Mouse (Mus musculus) forebrain, embryonic 11.5 days (tissue): ENCODE results near the gene Arl6ip5. TPM values are rescaled to one million over a fixed set of nuclear protein-coding genes. Genes with fewer than 3 reads are reported as not detected.
"Not testable (repeated sequence)": the region's sequence is repeated elsewhere in the genome, so short reads cannot be mapped to it uniquely, and the experiment has no call there.

Source experiments
- ATAC-seq: fragments of 200-750 bp; cut with Nextera tagmentation; replicated peaks from 2 replicates; pipeline ENCODE4 v1.8.0; 2017; ENCODE audit warnings: moderate TSS enrichment; ENCODE audit not compliant: low FRiP score
- DNase-seq: peaks from one replicate; pipeline ENCODE4 v3.0.0-alpha.2; 2017; ENCODE audit warnings: low spot score
- H3K27ac ChIP-seq: fragments of 300-500 bp; sonication (generic); 2 replicates; pipeline ENCODE4 v1.5.1; 2014; ENCODE audit warnings: low read depth, low read length
- H3K27me3 ChIP-seq: fragments of 300-500 bp; sonication (generic); 2 replicates; pipeline ENCODE4 v1.6.1; 2014; ENCODE audit warnings: mild to moderate bottlenecking, low read length, mixed read lengths; ENCODE audit not compliant: control insufficient read depth, insufficient read depth
- H3K36me3 ChIP-seq: fragments of 300-500 bp; sonication (generic); 2 replicates; pipeline ENCODE4 v1.6.1; 2014; ENCODE audit warnings: mild to moderate bottlenecking, low read length, moderate library complexity, mixed read lengths; ENCODE audit not compliant: control insufficient read depth, insufficient read depth
- H3K4me1 ChIP-seq: fragments of 300-500 bp; sonication (generic); replicated peaks from 2 replicates; pipeline ENCODE4 v1.6.1; 2014; ENCODE audit warnings: low read length, mixed read lengths; ENCODE audit not compliant: control insufficient read depth, insufficient read depth
- H3K4me2 ChIP-seq: fragments of 300-500 bp; sonication (generic); 2 replicates; pipeline ENCODE4 v1.6.1; 2014; ENCODE audit warnings: low read depth, mild to moderate bottlenecking, low read length, moderate library complexity, mixed read lengths; ENCODE audit not compliant: severe bottlenecking
- H3K4me3 ChIP-seq: fragments of 300-500 bp; sonication (generic); 2 replicates; pipeline ENCODE4 v1.5.1; 2014; ENCODE audit warnings: low read depth, low read length
- H3K9ac ChIP-seq: fragments of 300-500 bp; sonication (generic); 2 replicates; pipeline ENCODE4 v1.6.1; 2014; ENCODE audit warnings: low read length
- H3K9me3 ChIP-seq: fragments of 300-500 bp; sonication (generic); 2 replicates; pipeline ENCODE4 v1.6.1; 2016; ENCODE audit warnings: low read length, mixed read lengths; ENCODE audit not compliant: control insufficient read depth
- WGBS: fragments of 180-500 bp; shearing (Covaris S2); extraction: QIAGEN DNeasy Blood & Tissue Kit; methylation state at CpG from one replicate; pipeline ENCODE4 v1.1.7; 2014; 5-methylcytosine and 5-hydroxymethylcytosine counted together
- polyA plus RNA-seq: library from polyadenylated mRNA; unstranded; fragments of >200 nt; fragmentation: Nextera tagmentation; extraction: Ambion mirVana; gene quantifications from 2 replicates; pipeline ENCODE4 v1.2.1, GENCODE M21; 2014

The Arl6ip5 gene
- polyA plus RNA-seq, 1 experiment from 2014 or later = 36.4 TPM

DNA sequence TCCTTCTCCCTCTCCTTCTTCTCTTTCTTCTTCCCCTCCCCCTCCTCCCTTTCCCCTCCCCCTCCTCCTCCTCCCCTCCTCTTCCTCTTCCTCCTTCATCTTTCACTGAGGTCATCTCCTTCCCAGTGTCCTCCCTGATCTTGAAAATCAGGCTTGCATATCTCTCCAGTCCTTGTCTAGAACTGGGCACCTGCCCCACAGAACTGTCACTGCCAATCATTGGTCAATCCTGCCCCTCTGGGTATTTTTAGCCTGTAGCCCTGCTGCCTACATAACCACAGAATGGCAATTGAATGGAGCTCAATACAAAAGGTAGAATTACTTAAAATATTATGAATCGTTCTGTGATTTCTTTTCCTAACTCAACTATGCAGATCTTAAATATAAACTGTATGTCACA lies 48.0 kb downstream of the Arl6ip5 start:
- WGBS = 81% methylated on average over 1 of the region's 1 CpGs
- DNase-seq = no peak
- Histone ChIP-seq H3K27ac (no peak overlapping the region), H3K9me3 (no peaks in the 10 kb centered on the region), H3K4me3 (no peak overlapping the region), H3K27me3 (no peaks in the 10 kb centered on the region), H3K4me1 (no peaks in the 10 kb centered on the region), H3K4me2 (no peak overlapping the region), H3K9ac (no peak overlapping the region), H3K36me3 (no peaks in the 10 kb centered on the region)
- ATAC-seq = no peak

GRCm38 (mm10) chr6:97259926-97260325 lies 49.4 kb downstream of the Arl6ip5 start:
- not testable (repeated sequence) for H3K27me3 ChIP-seq, H3K4me3 ChIP-seq, H3K4me1 ChIP-seq, H3K9ac ChIP-seq, H3K27ac ChIP-seq, ATAC-seq, H3K9me3 ChIP-seq, H3K4me2 ChIP-seq, DNase-seq, H3K36me3 ChIP-seq
- WGBS = 84% methylated on average over 2 of the region's 2 CpGs

DNA sequence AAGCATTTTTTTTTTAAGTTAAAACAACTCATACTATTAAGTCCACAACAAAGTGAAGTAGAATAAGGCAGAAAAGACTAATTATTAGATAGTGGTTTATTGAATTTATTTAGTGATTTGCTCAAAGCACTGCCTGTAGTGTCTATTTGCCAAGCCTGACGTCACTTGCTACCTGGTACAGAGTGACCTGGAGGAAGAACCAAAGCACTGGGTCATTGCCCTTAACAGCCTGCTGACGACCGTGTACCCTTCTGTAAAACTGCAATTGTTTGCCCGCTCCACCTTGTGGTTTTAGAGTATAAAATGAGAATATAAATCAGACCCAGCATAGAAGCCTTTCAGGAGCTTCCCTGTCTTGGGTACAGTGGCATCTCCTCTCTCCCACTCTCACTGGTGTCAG lies 51.7 kb downstream of the Arl6ip5 start:
- H3K4me3 ChIP-seq = no peak overlapping the region
- H3K9me3 ChIP-seq = no peaks in the 10 kb centered on the region
- H3K4me2 ChIP-seq = no peak overlapping the region
- no peaks in the 10 kb centered on the region for H3K4me1 ChIP-seq
- DNase-seq (no peak), ATAC-seq (no peak)
- WGBS = 79% methylated on average over 4 of the region's 4 CpGs
- H3K27ac ChIP-seq = no peak overlapping the region
- no peak overlapping the region for H3K9ac ChIP-seq
- no peaks in the 10 kb centered on the region for H3K36me3 ChIP-seq
- no peaks in the 10 kb centered on the region for H3K27me3 ChIP-seq

DNA sequence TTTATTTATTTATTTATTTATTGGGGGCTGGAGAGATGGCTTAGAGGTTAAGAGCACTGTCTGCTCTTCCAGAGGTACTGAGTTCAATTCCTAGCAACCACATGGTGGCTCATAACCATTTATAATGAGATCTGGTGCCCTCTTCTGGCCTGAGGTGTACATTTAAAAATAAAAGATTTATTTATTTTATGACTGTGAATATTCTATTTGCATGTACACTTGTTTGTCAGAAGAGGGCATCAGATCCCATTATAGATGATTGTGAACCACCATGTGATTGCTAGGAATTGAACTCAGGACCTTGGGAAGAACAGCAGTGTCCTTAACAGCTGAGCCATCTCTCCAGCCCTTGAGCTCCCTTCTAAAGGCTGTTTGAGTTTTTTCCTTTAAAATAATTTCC lies 53.3 kb downstream of the Arl6ip5 start:
- H3K27me3 ChIP-seq, H3K4me1 ChIP-seq, H3K9me3 ChIP-seq, H3K36me3 ChIP-seq, ATAC-seq, DNase-seq, H3K27ac ChIP-seq, H3K4me2 ChIP-seq, H3K9ac ChIP-seq, H3K4me3 ChIP-seq: not testable (repeated sequence)

DNA sequence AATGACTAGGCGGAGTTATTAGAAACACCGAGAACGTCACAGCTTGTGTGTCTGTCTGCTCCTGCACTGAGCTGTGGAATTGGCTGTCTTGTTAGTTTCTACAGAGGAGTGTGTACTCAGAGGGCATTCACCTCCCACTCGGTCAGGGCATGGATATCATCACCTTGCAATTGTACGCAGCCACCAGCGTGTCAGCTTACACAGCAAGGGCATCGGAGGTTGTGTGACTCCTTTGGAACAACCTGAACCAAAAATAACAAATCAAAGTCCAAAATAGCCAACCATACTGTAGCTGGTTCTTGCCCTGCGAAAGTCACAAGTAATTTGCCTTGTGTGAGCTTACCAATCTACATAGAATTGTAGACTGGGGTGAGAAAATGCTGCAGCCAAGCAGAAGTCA lies 54.8 kb downstream of the Arl6ip5 start:
- Histone ChIP-seq H3K9ac (no peak overlapping the region), H3K36me3 (no peaks in the 10 kb centered on the region), H3K27ac (no peak overlapping the region), H3K9me3 (no peaks in the 10 kb centered on the region), H3K4me2 (no peak overlapping the region), H3K4me1 (no peaks in the 10 kb centered on the region), H3K27me3 (no peaks in the 10 kb centered on the region), H3K4me3 (no peak overlapping the region)
- DNase-seq (no peak), ATAC-seq (no peak)
- 83% methylated on average over 8 of the region's 8 CpGs for WGBS

- no peaks in the 10 kb centered on the region for H3K36me3 ChIP-seq
- DNase-seq = no peak
- no peaks in the 10 kb centered on the region for H3K9me3 ChIP-seq
- no peak overlapping the region for H3K4me2 ChIP-seq
- H3K9ac ChIP-seq = no peak overlapping the region
- no peaks in the 10 kb centered on the region for H3K4me1 ChIP-seq
- ATAC-seq = no peak
- H3K4me3 ChIP-seq = no peak overlapping the region
- H3K27ac ChIP-seq = no peak overlapping the region
- WGBS = 89% methylated on average over 3 of the region's 3 CpGs
- no peaks in the 10 kb centered on the region for H3K27me3 ChIP-seq
Measured at GRCm38 (mm10) chr6:97265705-97266104, 55.2 kb downstream of the Arl6ip5 start.

- ATAC-seq = no peak
- Histone ChIP-seq H3K4me1 (no peaks in the 10 kb centered on the region), H3K4me3 (no peak overlapping the region), H3K9me3 (no peaks in the 10 kb centered on the region), H3K4me2 (no peak overlapping the region), H3K36me3 (no peaks in the 10 kb centered on the region), H3K27ac (no peak overlapping the region), H3K9ac (no peak overlapping the region), H3K27me3 (no peaks in the 10 kb centered on the region)
- no peak for DNase-seq
- WGBS = 85% methylated on average over 4 of the region's 4 CpGs
Measured at GRCm38 (mm10) chr6:97266661-97267060, 56.2 kb downstream of the Arl6ip5 start.

- DNase-seq (no peak), ATAC-seq (no peak)
- H3K9ac ChIP-seq = no peak overlapping the region
- H3K4me3 ChIP-seq = no peak overlapping the region
- WGBS = 87% methylated on average over 2 of the region's 2 CpGs
- no peaks in the 10 kb centered on the region for H3K27me3 ChIP-seq
- H3K36me3 ChIP-seq = no peaks in the 10 kb centered on the region
- no peaks in the 10 kb centered on the region for H3K4me1 ChIP-seq
- no peak overlapping the region for H3K27ac ChIP-seq
- H3K9me3 ChIP-seq = no peaks in the 10 kb centered on the region
- H3K4me2 ChIP-seq = no peak overlapping the region
Measured at GRCm38 (mm10) chr6:97267132-97267531, 56.6 kb downstream of the Arl6ip5 start.

DNA sequence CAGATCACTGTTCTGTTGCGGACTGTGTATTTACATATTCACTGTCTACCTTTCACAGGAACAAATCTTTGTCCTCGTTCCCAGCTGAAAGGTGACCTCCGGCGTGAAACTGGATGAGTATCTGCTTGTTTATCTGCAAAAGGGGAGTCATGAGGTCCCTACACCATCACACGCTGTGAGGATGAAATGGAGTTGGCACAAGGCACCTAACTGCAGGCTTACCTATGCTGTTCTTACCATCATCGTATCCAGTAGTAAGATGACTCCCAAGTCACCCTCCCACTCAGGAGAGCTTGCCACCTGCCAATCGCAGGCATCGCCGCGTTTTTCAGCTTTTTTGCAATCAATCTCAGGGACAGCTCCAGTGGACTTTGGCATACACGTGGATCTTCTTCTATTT lies 59.1 kb downstream of the Arl6ip5 start:
- H3K36me3 ChIP-seq = no peaks in the 10 kb centered on the region
- no peaks in the 10 kb centered on the region for H3K9me3 ChIP-seq
- H3K4me2 ChIP-seq = no peak overlapping the region
- H3K27me3 ChIP-seq = no peaks in the 10 kb centered on the region
- DNase-seq (no peak), ATAC-seq (no peak)
- no peak overlapping the region for H3K9ac ChIP-seq
- H3K4me1 ChIP-seq = no peaks in the 10 kb centered on the region
- 71% methylated on average over 11 of the region's 11 CpGs for WGBS
- H3K4me3 ChIP-seq = no peak overlapping the region
- no peak overlapping the region for H3K27ac ChIP-seq
